Mouse (Mus musculus) CD4-positive, CD25-positive, alpha-beta regulatory T cell, adult 2 months (primary cell): ENCODE measurements around the gene Ccdc142.

Source experiments
- DNase-seq: peaks from one replicate; pipeline ENCODE4 v3.0.0-alpha.2; 2012; ENCODE audit warnings: low read depth, low spot score

Ccdc142 gene

GRCm38 (mm10) chr6:83117165-83117438 lies 15.7 kb downstream of the Ccdc142 start:
- no peak for DNase-seq

- no peak for DNase-seq
These were observed 16.2 kb downstream of the Ccdc142 start for GRCm38 (mm10) chr6:83117616-83118015.

GRCm38 (mm10) chr6:83118369-83118768 lies 17.0 kb downstream of the Ccdc142 start:
- no peak for DNase-seq

- no peak for DNase-seq
These were observed 17.7 kb downstream of the Ccdc142 start for GRCm38 (mm10) chr6:83118825-83119733.

GRCm38 (mm10) chr6:83119734-83120051 lies 18.3 kb downstream of the Ccdc142 start:
- no peak for DNase-seq

- DNase-seq, result peak; percentile 97
These were observed 19.8 kb downstream of the Ccdc142 start, which contains the start of gene Wbp1 for GRCm38 (mm10) chr6:83120930-83121862. Gene Wbp1, minus strand, starts transcription at chr6:83121559.

- no peak for DNase-seq
These were observed 20.7 kb downstream of the Ccdc142 start for GRCm38 (mm10) chr6:83121863-83122710.

- DNase-seq, result no peak
These were observed 21.6 kb downstream of the Ccdc142 start for GRCm38 (mm10) chr6:83122961-83123360.

- DNase-seq, result peak; percentile 95
These were observed 23.5 kb downstream of the Ccdc142 start for GRCm38 (mm10) chr6:83124851-83125312.

- no peak for DNase-seq
These were observed 23.9 kb downstream of the Ccdc142 start, which contains the start of gene Ino80b for GRCm38 (mm10) chr6:83125331-83125730. Gene Ino80b, minus strand, starts transcription at chr6:83125431.

GRCm38 (mm10) chr6:83127419-83127818 lies 26.0 kb downstream of the Ccdc142 start:
- no peak for DNase-seq

GRCm38 (mm10) chr6:83131469-83132034 lies 30.2 kb downstream of the Ccdc142 start:
- DNase-seq, result no peak

GRCm38 (mm10) chr6:83132176-83132919 lies 30.9 kb downstream of the Ccdc142 start:
- DNase-seq, result no peak

GRCm38 (mm10) chr6:83134226-83134625 lies 32.8 kb downstream of the Ccdc142 start:
- no peak for DNase-seq

- DNase-seq, result no peak
These were observed 33.6 kb downstream of the Ccdc142 start, which contains the start of gene Rtkn for GRCm38 (mm10) chr6:83134951-83135513. Gene Rtkn, plus strand, starts transcription at chr6:83135463.

GRCm38 (mm10) chr6:83135571-83136161 lies 34.3 kb downstream of the Ccdc142 start:
- DNase-seq, result no peak

GRCm38 (mm10) chr6:83136291-83136880 lies 35.0 kb downstream of the Ccdc142 start:
- DNase-seq, result no peak

GRCm38 (mm10) chr6:83136881-83137575 lies 35.6 kb downstream of the Ccdc142 start:
- DNase-seq, result peak; percentile 39

GRCm38 (mm10) chr6:83137576-83137950 lies 36.2 kb downstream of the Ccdc142 start:
- DNase-seq, result no peak
